Mouse (Mus musculus) liver, adult 2 months (tissue): Measurements from ENCODE around the gene Ctnnb1. TPM values are rescaled to one million over a fixed set of nuclear protein-coding genes. Genes with fewer than 3 reads are reported as not detected.

ENCODE experiments used
- DNase-seq: peaks from one replicate; pipeline ENCODE4 v3.0.0-alpha.2; 2011; ENCODE audit warnings: low read depth, low spot score; ENCODE audit errors: extremely low read depth
- H3K27ac ChIP-seq: fragments of 200-500 bp; replicated peaks from 2 replicates; pipeline ENCODE4 v1.5.1; 2012; ENCODE audit warnings: low read depth, mild to moderate bottlenecking, control low read depth, inconsistent platforms, low read length; ENCODE audit not compliant: insufficient read depth
- H3K27me3 ChIP-seq: fragments of 200-500 bp; 2 replicates; pipeline ENCODE4 v1.6.1; 2012; ENCODE audit warnings: mild to moderate bottlenecking, moderate library complexity, low read length, inconsistent platforms; ENCODE audit not compliant: control insufficient read depth, insufficient read depth
- H3K36me3 ChIP-seq: fragments of 200-500 bp; 2 replicates; pipeline ENCODE4 v1.6.1; 2012; ENCODE audit warnings: low read length, inconsistent platforms; ENCODE audit not compliant: control insufficient read depth, insufficient read depth
- H3K4me1 ChIP-seq: fragments of 200-500 bp; 2 replicates; pipeline ENCODE4 v1.6.1; 2011; ENCODE audit warnings: low read length; ENCODE audit not compliant: control insufficient read depth, insufficient read depth
- H3K4me3 ChIP-seq: fragments of 200-500 bp; 2 replicates; pipeline ENCODE4 v1.5.1; 2011; ENCODE audit warnings: low read depth, mild to moderate bottlenecking, control low read depth, low read length, moderate library complexity; ENCODE audit not compliant: insufficient read depth
- H3K79me2 ChIP-seq: fragments of 200-500 bp; 2 replicates; pipeline ENCODE4 v1.6.1; 2012; ENCODE audit warnings: inconsistent platforms, mild to moderate bottlenecking, low read length, moderate library complexity; ENCODE audit not compliant: control insufficient read depth, insufficient read depth
- H3K9ac ChIP-seq: fragments of 200-500 bp; 2 replicates; pipeline ENCODE4 v1.6.1; 2012; ENCODE audit warnings: low read depth, mild to moderate bottlenecking, control low read depth, inconsistent platforms, low read length
- CTCF ChIP-seq: fragments of 200-500 bp; IDR thresholded peaks from 2 replicates; pipeline ENCODE4 v1.5.1; 2011; ENCODE audit warnings: low read depth, low read length, control low read depth
- POLR2A ChIP-seq: fragments of 200-500 bp; IDR thresholded peaks from 2 replicates; pipeline ENCODE4 v1.6.1; 2011; ENCODE audit warnings: low read length, control low read depth; ENCODE audit not compliant: insufficient read depth; ENCODE audit errors: extremely low read depth
- WGBS: fragments of 180-500 bp; shearing (Covaris S2); methylation state at CpG from one replicate; pipeline ENCODE4 v1.1.7; 2018; 5-methylcytosine and 5-hydroxymethylcytosine counted together
- polyA plus RNA-seq: library from polyadenylated mRNA; depleted of rRNA; stranded (reverse); fragments of >200 nt; gene quantifications from 2 replicates; pipeline ENCODE4 v1.2.3, GENCODE M21; 2012
- total RNA-seq: library from RNA; depleted of rRNA; stranded (reverse); fragments of >200 nt; gene quantifications from 2 replicates; pipeline ENCODE4 v1.2.3, GENCODE M21; 2014

Ctnnb1 gene
- total and polyA plus RNA-seq, 2 experiments: 34.3 to 319 TPM

DNA sequence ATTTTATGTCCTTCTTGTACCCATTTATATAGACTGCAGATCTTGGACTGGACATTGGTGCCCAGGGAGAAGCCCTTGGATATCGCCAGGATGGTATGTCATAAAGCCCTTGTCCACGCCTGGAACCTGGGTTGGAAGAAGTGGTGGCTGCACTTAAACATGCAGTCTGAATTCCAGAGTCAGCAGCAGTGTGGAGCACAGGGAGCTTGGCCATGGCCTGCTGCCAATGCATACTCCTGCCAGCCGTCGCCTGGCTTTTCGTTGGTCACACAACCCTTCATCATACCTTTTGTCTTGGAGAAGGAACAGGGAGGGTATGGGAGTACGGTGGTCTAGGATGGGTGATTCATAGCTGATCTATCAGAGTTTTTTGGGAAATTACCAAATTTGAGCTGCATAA is 29.5 kb downstream of the Ctnnb1 start:
- peaks cover 2% of the 10 kb centered on the region; the same call in 1 of the 2 replicates for H3K4me1 ChIP-seq
- no peak overlapping the region for H3K9ac ChIP-seq
- TF ChIP-seq CTCF (no peak), POLR2A (no peak)
- 53% methylated on average over 6 of the region's 6 CpGs for WGBS
- no peak for DNase-seq
- no peak overlapping the region for H3K4me3 ChIP-seq
- peaks cover 61% of the 10 kb centered on the region for H3K36me3 ChIP-seq
- H3K27ac ChIP-seq: no peak overlapping the region
- no peaks in the 10 kb centered on the region for H3K79me2 ChIP-seq
- H3K27me3 ChIP-seq: no peaks in the 10 kb centered on the region

DNA sequence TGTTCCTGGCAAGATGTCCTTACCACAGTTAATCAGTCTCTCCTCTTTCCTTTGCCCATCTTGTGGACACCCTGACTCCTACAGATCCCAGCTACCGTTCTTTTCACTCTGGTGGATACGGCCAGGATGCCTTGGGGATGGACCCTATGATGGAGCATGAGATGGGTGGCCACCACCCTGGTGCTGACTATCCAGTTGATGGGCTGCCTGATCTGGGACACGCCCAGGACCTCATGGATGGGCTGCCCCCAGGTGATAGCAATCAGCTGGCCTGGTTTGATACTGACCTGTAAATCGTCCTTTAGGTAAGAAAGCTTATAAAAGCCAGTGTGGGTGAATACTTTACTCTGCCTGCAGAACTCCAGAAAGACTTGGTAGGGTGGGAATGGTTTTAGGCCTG is 30.2 kb downstream of the Ctnnb1 start:
- no peaks in the 10 kb centered on the region for H3K79me2 ChIP-seq
- no peak overlapping the region for H3K27ac ChIP-seq
- no peak for DNase-seq
- H3K36me3 ChIP-seq: peaks cover 55% of the 10 kb centered on the region
- H3K4me1 ChIP-seq: peaks cover 2% of the 10 kb centered on the region; the same call in 1 of the 2 replicates
- H3K9ac ChIP-seq: no peak overlapping the region
- no peak overlapping the region for H3K4me3 ChIP-seq
- 90% methylated on average over 4 of the region's 4 CpGs for whole genome bisulfite sequencing
- TF ChIP-seq POLR2A (no peak), CTCF (no peak)
- H3K27me3 ChIP-seq: no peaks in the 10 kb centered on the region

DNA sequence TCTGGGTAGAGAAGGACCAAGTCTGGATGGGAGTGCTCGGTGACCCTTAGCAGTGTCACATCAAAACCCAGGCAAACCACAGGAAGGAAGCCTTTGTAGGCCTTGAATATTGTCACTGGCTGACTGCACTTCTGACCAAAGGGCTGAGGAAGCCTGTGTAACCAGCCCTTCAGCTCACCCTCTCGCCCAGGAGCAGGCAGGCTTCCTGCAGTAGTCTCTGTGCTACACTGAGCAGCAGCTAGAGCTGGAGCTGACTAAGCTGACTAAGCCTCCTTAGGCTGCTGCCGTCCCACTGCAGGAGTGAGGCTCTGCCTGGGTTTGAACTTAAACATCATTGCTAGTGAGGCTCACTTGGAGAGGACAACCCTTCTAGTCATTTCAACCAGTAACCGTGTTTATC is 31.6 kb downstream of the Ctnnb1 start:
- Histone ChIP-seq H3K4me3 (no peak overlapping the region), H3K27me3 (no peaks in the 10 kb centered on the region), H3K27ac (no peak overlapping the region), H3K9ac (no peak overlapping the region), H3K36me3 (peaks cover 50% of the 10 kb centered on the region), H3K79me2 (no peaks in the 10 kb centered on the region), H3K4me1 (peaks cover 2% of the 10 kb centered on the region; the same call in 1 of the 2 replicates)
- TF ChIP-seq POLR2A: no peak
- WGBS: 79% methylated on average over 4 of the region's 4 CpGs
- DNase-seq: no peak

DNA sequence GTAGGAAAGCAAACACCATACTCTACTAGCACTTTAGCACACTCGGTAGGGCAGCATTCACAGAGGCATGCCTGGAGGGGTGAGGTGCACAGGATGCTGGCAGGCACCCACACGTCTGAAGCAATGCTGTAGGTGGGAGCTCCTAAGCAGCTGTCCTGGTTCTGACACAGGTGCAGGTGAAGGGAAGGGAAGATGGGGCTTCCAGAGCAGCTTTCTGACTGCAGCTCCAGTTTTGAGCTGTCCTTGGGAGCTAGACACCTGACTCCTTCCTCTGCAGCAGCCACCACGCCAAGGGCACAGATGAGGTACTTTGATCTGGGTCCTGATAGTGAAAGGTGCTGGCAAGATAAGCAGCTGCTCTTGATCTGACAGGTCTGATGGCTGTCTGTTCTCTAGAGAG is 32.5 kb downstream of the Ctnnb1 start:
- H3K36me3 ChIP-seq: peaks cover 46% of the 10 kb centered on the region
- 38% methylated on average over 3 of the region's 3 CpGs for WGBS
- no peak overlapping the region for H3K9ac ChIP-seq
- H3K4me3 ChIP-seq: no peak overlapping the region
- no peak overlapping the region for H3K27ac ChIP-seq
- TF ChIP-seq CTCF (no peak), POLR2A (no peak)
- H3K79me2 ChIP-seq: no peaks in the 10 kb centered on the region
- no peak for DNase-seq
- H3K4me1 ChIP-seq: peaks cover 2% of the 10 kb centered on the region; the same call in 1 of the 2 replicates
- H3K27me3 ChIP-seq: no peaks in the 10 kb centered on the region

- Histone ChIP-seq H3K4me1 (peaks cover 2% of the 10 kb centered on the region; the same call in 1 of the 2 replicates), H3K9ac (no peak overlapping the region), H3K79me2 (no peaks in the 10 kb centered on the region), H3K36me3 (peaks cover 42% of the 10 kb centered on the region), H3K27me3 (no peaks in the 10 kb centered on the region), H3K4me3 (no peak overlapping the region), H3K27ac (no peak overlapping the region)
- 79% methylated on average over 3 of the region's 3 CpGs for WGBS
- DNase-seq: no peak
- TF ChIP-seq POLR2A (no peak), CTCF (no peak)
These were observed 33.1 kb downstream of the Ctnnb1 start for GRCm38 (mm10) chr9:120961969-120962700.

DNA sequence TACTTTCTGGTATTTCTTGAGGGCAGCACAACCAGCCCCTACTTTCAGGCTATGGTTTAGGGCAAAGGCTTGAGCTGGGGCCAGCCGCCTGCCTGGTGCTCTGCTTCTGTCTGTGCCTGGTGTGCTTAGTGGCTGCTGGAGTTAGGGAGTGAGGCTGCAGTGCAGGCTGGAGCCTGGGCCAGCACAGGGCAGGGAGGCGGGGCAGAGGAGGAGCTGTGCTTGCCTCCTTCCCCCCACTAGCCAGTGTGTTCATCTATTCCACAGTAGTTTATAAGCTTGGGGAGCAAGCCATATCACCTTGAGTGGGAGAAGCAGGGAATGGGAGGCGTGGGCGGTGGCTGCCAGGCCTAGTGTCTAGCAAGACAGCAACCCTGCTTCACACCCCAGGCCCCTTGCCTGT is 34.1 kb downstream of the Ctnnb1 start:
- 92% methylated on average over 4 of the region's 4 CpGs for WGBS
- H3K27ac ChIP-seq: no peak overlapping the region

More for the DNA sequence above, 34.1 kb downstream of the Ctnnb1 start:
- no peaks in the 10 kb centered on the region for H3K27me3 ChIP-seq
- no peaks in the 10 kb centered on the region for H3K79me2 ChIP-seq
- H3K9ac ChIP-seq: no peak overlapping the region
- peaks cover 32% of the 10 kb centered on the region for H3K36me3 ChIP-seq
- DNase-seq: no peak
- no peak for TF ChIP-seq CTCF
- TF ChIP-seq POLR2A: no peak
- H3K4me1 ChIP-seq: peaks cover 2% of the 10 kb centered on the region; the same call in 1 of the 2 replicates
- H3K4me3 ChIP-seq: no peak overlapping the region
